Mouse (Mus musculus): Measurements from ENCODE around the gene Oxct2a.

DNA sequence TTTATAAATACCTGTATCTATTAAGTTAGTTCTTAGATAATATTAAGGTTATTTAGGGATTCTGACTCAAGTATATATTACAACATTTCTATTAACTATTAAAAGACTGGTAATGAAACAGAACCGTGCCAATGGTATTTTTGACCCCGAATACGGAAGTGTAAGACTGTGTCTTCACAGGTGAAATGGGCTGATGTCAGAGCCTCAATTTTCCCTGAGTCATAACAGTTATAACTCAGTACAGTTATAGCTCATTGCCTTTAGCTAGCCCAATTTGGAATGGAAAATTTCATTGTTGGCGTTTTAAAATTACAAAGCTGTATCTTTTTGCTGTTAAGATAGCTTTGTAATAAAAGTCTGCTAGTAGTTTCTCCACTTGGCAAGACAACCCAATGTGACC, 40.1 kb upstream of the Oxct2a start:
- no peak for TF ChIP-seq CTCF (IDR thresholded peaks at IDR 0.05; ENCODE audit: borderline replicate concordance, extremely low read depth, insufficient read depth, insufficient read length)
- TF ChIP-seq POLR2A (IDR thresholded peaks at IDR 0.05; ENCODE audit: borderline replicate concordance, extremely low read depth, insufficient read depth, insufficient read length, poor library complexity, severe bottlenecking), result no peak
